Mouse (Mus musculus) retina, adult 2 months (tissue): Measurements from ENCODE around the gene Taf6l.
"Not testable (repeated sequence)": the region's sequence is repeated elsewhere in the genome, so short reads cannot be mapped to it uniquely, and the experiment has no call there.

Source experiments
- DNase-seq: peaks from one replicate; pipeline ENCODE4 v3.0.0-alpha.2; 2012; ENCODE audit warnings: low read depth, low spot score

Taf6l gene

DNA sequence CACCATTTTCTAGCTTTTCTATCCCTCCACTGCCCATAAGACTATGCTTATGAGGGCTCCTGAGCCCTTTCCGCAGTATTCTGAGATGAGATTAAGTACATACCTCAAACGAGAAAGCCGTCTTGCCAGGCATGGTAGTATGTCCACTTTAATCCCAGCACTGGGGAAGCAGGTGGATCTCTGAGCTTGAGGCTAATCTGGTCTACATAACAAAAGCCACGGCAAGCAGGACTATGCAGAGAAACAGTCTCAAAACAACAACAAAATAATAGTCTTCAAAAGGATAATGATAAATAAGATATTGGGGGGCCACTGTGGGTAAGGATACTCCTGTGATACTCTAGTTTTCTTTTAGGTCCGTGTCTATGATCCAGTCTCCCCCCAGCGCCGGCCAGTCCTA, 47.3 kb downstream of the Taf6l start:
- DNase-seq = no peak

DNA sequence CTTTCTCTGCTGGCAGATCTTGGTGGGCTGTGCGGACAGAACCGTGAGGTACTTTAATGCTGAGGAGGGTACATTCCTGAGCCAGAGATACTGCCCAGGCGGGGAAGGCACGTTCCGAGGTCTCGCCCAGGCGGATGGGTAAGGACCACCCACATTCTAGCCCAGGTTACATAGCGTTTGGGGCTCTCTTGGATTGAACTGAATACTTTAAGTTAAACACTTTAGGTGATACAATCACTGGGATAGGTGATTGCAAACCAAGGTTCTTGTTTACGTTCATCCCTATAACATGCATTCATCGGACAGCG, 50.1 kb downstream of the Taf6l start:
- no peak for DNase-seq

DNA sequence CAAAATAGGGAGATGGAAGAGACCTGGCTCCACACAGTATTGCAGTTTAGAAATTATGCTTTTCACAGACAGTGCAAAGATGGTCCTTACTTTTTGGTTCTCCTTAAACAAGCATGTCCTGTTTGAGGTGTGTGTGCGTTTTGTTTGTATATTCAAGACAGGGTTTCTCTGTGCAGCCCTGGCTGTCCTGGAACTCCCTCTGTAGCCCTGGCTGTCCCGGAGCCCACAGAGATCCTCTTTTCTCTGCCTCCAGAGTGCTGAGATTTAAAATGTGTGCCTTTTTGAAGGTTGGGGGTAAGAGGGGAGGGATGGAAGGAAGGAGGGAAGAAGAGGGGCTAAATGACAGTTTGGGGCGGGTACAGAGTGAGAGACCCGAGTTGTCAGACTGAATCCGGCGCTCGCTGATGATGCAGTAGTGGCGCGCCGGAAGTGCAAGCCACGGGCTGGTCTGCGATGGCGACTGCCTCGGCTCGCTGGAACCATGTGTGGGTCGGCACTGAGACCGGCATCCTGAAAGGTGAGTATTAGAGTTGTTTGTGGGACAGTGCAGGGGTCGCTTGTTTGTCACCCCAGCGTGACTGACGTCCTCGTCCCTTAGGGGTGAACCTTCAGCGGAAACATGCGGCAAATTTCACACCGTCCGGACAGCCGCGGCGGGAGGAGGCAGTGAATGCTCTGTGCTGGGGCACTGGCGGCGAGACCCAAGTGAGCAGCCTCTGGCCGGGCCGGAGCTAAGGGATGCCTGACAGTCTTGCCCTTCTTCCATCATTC, 50.6 kb downstream of the Taf6l start, which contains the start of gene Wdr74:
Wdr74 (plus strand) TSS at position 439 of the 771 bp plus-strand sequence.
- DNase-seq = peak; percentile 82

DNA sequence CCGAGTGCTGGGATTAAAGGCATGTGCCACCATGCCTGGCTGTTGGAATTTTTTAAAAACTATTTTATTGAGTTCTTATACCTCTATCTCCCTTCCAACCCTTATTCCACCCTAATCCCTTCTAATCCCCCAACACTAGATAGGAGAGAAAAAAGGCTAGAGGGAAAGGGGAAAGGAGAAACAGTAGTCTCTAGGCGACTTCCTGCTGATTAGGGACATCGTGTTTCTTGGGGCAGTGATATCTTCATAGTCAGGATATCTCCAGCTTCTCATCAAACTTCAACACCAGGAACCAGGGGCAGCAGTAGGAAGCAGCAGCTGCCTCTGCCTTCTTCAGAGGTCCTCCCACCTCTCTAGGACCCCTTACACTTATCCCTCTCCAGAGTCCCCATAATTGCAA, 51.9 kb downstream of the Taf6l start:
- no peak for DNase-seq

DNA sequence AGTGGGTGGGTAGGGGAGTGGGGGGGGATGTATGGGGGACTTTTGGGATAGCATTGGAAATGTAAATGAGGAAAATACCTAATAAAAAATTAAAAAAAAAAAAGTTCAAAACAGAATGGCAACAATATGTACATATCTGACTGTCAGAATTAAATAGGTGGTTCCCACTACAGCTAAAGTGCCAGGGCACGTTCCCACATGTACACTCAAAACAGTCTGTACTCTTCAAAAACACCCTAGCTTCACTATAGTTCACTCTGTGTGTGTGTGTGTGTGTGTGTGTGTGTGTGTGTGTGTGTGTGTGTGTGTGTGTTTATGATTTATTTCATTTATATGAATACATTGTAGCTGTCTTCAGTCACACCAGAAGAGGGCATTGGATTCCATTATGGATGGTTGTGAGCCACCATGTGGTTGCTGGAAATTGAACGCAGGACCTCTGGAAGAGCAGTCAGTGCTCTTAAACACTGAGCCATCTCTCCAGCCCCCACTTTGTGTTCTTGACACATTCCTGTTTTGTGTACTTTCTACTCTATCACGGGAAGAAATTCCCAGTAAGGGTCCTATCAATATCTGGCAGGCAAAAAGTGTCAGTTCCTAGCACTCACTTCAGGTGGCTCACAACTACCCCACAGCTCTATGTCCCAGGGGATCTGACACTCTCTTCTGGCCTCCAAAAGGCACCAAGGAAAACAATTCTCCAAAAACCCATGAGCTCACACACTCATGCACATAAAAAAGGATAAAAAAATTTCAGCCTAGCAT, 57.7 kb downstream of the Taf6l start:
- not testable (repeated sequence) for DNase-seq

DNA sequence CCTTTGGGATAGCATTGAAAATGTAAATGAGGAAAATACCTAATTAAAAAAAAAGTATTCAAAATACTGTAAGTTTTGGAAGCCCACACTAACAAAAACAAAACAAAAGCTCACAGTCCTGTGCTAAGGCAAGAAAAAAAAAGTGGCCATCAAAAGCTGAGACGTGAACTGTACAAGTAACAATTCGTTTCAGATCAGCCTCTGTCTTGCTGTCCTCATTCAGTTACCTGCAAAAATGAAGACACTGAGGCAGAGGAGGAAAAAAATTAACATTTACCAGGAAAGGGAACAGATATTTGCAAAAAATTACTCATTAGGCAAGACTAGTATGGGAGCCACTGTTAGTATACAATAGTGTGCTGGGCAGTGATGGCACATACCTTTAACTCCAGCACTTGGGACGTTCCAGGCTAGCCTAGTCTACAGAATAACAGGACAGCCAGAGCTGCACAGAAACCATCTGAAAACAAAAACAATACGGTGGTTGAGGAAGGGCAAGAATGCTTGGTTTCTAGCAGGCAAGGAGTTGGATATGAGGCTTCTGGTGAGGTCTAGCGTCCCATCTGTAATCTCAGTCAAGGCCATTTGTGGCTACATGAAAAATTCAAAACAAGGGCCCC, 58.6 kb downstream of the Taf6l start:
- DNase-seq = no peak

DNA sequence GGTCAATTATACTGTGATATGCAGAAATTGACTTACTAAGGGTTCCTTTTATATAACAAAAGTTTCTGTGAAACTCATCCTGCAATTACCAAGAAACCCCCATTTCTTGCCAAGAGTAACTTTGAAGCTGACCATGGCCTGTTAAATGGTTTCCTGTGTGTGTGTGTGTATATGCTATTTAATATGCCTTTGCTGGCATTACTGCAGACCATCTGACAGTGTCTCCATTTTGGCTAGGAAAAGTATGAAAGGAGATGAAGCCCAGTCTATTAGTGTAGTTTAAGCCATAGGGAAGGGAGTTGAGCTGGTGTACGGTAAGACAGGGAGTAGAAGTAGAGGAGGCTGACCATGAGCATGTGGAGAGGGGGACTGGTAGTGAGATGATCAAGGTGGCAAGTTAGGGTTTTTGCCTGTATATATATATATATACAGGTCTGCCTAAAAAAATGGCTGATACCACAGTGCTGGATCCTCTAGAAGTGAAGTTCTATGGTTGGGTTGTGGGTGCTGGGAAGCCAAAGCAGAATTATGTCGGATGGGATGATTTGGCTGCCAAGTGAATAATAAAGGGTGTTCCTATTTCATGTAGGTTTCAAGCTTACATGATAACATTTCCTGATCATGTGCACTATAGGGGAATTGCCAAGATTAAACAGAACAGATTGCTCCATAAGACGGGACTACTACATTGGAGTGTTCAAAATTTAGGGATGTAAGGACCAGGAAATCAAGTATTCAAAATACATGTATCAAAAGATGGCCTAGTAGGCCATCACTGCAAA, 59.4 kb downstream of the Taf6l start:
- DNase-seq = no peak

DNA sequence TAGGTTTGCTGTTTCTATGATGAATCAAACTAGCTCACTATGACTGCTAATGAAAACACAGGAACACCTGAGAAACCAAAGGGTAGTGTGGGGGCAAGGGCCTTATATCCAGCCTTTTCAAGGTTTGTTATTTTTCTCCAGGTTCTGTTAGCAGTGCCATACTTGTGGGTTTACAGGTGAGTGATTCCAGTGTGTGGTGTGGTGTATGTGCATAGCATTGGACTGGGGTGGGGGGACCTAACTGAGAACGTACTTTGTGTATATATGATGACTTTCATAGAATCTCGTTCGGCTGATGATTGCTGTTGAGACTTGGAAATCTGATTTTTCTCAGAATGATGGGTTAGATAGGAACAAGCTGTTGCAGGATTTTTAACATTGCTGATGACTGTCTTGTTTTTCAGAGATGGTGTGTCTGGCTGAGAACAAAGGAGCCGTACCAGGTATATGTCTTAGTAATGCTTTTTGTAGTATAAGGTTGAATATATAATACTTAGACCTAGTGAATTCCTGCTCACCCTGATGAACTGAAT, 61.1 kb downstream of the Taf6l start:
- no peak for DNase-seq
